Mouse (Mus musculus): ENCODE results near the gene Nup188.
A peak's percentile ranks its signal among the peaks of the same experiment; 100 is the strongest.

Gene Nup188

DNA sequence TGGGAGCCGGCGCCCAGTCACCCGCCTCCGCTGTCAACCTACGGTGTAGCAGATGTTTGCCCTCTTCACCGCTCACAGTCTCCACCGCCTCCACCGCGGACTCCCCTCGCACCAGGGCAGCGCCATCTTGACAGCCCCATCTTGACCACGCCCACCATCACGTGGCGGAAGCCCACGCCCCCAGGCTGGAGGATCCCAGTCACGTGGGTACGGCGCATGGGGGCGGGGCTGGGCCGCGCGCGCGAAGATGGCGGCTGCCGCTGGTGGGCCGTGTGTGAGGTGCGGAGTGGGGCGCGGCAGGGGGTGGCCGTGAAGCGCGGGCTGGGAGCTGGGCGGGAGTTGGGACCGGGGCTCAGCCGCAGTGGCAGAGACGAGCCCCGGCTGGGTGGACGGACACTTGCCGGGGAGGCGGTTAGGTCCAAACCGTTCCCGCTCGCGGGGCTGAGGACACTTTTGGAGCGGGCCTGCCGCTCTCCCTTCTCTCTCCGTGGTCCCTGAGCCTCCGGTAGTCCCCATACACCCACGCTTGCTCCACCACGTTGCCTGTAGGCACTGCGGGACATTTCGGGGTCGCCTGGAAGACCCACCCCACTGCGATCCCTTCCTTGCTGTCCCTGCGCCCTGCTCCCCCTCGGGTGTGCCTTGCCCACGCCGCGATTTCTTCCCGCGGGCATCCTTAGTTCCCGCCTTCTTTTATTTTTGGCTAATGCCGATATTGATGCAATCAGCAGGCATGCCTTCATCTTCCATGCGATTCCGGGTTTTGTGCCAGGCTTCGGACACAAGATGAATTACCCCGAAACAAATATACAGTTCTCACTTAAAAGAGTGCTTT lies at the start of gene Nup188, which contains the start of gene Dolk:
TSS of gene Nup188 (plus strand) at position 206 of the 835 bp plus-strand sequence.
TSS of gene Dolk (minus strand) at position 143 of the 835 bp plus-strand sequence.
- peak; percentile 96 to 98 for DNase-seq

DNA sequence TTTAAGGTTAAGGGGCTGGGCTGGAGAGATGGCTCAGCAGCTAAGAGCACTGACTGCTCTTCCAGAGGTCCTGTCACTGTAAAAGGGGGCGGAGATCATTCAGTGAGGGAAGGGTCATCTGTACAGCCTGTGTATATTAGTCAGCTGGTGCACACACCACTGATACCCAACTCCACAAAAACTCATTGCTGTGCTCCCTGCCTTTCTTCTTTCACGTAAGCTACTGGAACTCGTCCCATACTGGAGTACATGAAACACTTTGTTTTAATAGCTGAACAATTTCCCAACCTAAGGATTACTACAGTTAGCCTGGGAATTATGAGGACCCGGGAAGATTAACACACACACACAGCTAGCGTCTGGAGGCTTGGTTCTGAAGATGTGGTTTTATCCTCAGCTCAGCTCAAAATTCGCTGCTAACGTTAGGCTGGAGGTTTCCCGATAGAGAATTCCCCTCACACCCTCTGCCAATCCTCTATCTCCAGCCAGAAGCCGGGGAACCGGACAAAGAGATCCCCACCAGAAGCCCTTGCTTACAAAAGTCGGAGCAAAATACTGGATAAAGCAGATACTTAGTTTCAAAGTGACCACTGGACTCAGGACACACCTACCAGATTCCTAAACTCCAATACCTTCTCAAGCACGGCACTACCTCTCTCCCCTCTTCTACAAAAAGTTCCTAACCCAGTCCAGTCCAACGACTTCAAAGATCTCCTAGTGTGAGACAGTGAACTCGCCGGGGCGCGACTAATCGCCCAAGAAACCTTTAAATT lies 49.6 kb upstream of the Nup188 start:
- DNase-seq: no peak

DNA sequence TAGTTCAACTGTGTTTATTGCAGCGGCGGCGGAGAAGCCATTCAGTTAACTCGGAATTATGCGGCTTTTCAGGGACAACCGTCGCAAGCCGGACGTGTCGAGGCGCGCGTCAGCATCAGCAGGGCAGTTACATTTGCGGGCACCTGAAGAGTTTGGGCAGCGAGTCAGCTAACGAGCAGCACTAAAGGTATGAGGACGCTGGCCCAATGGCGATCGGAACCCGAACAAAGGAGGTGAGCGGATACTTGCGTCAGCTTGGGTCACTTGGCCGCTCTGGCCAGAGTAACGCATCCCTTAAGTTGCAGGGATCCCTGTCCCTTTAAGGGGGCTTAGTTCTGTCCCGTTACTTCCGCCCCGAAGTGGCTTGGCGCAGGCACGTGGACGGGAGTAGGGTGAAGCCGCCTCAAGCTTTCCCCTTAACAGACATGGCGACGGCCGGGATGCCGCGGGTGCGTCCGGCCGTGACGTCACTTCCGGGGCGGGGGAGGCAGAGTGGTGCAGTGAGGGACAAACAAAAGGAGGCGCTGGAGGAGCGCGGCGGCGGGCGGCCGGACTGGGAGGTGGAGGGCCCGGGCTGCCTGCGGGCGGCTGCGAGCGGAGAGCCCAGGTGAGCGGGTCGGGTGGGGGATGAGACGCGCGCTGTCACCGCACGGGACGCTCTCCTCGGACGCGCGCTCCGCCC lies 48.9 kb upstream of the Nup188 start, which contains the start of gene Lrrc8a:
TSS of gene Lrrc8a (plus strand) at position 517 of the 682 bp plus-strand sequence.
- DNase-seq: peak; percentile 100

DNA sequence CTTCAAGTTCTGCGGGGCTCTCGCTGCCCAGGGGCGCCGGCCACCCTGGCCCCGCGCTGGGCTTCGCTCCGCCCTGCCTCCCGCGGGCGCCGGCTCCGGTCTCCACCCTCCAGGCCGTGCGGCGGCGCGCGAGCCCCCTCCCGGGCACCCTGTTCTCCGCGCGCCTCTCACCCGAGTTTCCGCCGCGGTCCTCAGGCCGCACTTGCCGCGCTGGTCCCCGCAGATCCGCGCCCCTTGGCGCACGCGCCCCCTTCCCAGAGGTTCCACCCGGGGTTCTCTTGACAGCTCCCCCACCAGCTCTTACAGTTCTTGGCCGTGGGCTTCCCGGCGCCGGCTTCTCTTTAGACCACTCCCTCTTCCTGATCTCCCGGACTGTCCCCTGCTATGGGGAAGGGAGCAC lies 48.3 kb upstream of the Nup188 start:
- peak; percentile 73 to 83 for DNase-seq

DNA sequence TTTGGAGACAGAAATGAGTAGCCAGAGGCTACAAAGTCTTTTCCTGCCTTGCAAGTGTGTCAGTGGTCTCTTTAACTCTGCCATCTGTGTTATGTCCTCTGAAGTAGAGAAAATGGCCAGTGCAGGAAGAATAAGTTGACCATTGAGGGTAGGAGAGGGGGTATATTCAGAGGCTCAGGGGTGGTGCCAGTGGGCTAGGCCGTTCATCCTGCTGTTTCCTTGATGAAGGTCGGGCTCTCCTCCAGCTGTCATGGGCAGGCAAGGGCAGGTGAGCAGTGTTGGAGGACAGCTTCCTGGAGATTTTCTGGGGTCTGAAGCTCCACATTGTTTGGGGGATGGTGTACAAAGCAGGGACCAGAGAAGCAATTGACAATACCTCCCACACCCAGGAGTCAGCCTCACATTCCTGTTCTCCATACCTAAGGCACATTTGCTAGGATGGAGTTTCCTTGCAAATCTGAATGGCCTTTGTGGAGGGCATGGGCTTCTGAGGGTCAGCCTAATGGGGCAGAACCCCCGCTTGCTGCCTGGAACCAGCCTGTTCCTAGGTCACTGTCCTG lies 47.2 kb upstream of the Nup188 start:
- DNase-seq: no peak

DNA sequence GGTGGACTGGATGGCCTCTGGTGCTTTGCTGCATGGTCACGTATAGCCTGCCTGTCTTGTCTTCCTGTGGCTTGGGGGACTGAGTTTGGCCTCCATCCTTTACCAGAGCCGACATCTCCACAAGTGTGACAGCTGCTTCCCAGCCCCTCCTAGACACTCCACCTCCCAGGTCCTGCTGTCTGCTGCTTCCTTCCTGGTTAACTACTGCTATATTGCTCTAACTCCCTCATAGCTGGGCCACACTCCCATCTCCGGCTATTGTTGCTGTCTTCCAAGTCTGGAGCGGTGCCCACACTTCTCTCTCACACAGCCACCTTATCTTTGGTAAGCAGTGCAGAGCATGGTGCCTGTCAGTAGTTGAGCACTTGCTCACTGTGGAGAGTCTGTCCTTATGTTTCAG lies 46.4 kb upstream of the Nup188 start:
- DNase-seq: no peak

DNA sequence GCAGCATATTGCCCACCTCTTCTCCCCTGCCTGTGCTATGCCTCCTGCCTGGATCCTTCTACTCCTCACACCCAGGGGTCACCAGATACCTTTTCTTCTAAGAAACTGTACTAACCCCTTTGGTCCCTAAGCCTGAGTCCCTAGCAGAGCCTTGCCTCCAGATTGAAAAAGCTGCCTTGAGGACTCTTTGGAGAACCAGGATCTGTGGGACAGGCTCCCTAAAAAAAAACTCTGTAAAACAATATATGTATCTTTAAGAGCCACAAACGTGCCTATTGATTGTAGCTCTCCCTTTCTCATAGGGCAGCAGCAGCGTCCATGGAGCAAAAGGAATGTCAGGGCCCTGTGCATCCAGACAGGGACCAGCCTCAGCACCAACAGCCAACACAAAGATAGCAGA lies 45.9 kb upstream of the Nup188 start, which contains the start of gene Gm28035:
TSS of gene Gm28035 (plus strand) at position 301 of the 400 bp plus-strand sequence.
- no peak for DNase-seq

DNA sequence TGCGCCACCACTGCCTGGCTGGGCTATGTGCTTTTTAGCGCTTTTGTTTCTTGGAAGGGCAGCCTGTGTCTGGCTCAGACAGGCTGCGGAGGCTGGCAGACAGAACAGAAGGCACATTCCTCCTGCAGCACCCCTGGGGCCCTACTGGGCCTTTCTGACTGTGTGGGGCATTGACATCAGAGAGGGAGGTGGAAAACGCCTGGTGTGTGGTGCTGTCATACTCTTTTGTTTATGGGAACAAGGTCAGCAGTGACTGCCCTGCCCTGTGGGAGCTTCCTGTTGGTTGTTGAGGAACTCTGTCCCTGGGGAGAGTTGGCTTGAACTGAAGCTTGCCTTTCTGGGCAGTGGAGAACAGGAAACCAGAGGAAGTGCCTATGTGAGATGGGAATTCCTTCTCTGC lies 43.7 kb upstream of the Nup188 start:
- no peak for DNase-seq

DNA sequence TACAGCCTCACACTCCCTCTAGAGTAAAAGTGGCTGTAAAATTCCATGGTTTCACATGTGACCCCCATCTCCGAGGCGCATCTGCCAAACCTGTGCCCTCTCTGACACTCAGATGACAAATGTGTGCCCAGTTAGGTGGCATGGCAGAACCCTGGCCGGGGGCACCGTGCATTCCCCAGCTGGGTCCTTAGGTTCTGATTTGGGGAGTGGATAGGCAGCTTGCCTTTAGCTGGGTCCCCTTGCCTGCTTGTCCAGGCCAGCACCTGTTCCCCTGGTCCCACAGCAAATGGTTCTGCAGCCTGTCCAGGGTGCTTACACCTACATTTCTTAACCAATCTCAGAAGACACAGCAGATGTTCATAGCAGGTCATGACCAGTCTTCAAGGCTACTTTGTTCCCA lies 42.8 kb upstream of the Nup188 start:
- DNase-seq: no peak

DNA sequence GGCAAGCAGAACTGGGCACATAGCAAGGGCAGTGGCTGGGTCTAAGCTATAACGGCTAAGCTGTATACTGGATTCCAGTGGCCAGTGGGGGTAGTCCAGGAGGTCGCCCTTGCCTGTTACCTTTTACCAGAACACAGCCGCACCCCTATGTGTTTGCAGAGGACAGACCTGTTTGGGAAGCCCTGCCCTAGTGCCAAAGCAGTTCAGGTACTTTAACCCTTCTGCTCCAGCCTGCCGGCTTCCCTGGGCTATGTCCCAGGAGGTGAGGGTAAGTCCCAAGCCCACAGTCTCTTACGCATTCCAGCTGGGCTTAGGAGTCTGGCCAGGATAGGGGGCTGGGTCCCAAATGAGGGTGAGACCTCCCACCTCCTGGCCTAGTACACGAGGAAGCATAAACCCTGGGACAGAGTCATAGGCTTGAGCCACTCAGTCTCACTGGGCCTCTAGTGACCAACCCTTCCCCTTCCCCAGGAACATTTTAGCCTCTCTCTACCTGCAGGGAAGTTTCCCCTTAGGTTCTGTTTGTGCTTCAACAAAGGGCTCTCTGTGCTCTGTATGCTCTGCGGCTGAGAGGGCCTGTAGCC lies 41.5 kb upstream of the Nup188 start:
- no peak for DNase-seq

DNA sequence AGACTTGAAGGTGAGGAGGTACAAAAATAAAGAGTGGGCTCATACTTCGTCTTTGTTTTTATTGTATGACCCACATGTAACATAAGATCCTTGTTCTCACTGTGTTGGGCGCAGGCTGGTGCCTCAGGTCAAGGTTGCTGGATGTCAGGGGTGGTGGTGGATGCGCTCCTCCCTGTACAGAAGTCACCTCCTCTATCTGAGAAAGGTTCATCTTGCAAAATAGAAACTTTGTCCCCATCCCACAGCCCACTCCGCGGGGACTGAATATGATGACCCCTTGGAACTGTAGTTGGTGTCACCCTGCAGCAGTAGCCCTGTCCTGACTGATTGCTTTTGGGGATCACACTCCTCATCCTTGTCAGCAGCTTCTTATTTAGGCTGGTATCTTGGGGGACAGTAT lies 39.2 kb upstream of the Nup188 start:
- DNase-seq: no peak

DNA sequence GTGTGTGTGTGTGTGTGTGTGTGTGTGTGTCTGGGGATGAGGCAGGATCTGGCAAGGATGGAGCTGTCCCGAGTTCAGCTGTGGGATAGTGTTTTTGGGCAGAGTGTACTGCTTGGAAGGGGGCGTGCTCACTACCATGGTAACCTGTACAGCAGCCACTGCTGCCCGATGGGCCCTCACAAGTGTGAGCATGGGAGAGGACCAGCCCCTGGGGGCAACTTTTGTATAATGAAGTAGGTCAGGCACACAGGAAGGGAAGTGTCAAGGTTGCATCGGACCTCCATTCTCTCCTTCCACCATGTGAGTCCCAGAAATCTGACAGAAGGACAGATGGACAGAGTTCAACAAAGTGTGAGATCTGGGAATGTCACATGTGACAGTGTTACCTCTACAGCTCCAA lies 38.5 kb upstream of the Nup188 start:
- no peak for DNase-seq

DNA sequence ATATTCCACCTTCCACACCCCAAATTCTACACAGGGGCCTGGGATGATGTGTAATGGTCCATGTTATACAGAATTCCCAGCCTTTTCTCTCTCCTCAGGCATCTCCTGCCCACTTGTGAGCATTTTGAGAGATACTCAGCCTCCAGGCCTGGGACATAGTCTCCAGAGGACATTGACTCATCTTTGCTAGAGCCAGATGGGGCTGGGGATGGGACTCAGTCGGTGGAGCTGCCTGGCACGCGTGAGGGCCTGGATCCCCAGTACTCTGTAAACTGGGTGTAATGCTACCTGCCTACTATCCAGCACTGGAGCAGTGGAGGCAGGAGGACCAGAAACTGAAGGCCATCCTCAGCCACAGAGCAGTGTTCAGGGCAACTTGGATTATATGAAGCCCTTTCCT lies 37.0 kb upstream of the Nup188 start:
- DNase-seq: no peak

DNA sequence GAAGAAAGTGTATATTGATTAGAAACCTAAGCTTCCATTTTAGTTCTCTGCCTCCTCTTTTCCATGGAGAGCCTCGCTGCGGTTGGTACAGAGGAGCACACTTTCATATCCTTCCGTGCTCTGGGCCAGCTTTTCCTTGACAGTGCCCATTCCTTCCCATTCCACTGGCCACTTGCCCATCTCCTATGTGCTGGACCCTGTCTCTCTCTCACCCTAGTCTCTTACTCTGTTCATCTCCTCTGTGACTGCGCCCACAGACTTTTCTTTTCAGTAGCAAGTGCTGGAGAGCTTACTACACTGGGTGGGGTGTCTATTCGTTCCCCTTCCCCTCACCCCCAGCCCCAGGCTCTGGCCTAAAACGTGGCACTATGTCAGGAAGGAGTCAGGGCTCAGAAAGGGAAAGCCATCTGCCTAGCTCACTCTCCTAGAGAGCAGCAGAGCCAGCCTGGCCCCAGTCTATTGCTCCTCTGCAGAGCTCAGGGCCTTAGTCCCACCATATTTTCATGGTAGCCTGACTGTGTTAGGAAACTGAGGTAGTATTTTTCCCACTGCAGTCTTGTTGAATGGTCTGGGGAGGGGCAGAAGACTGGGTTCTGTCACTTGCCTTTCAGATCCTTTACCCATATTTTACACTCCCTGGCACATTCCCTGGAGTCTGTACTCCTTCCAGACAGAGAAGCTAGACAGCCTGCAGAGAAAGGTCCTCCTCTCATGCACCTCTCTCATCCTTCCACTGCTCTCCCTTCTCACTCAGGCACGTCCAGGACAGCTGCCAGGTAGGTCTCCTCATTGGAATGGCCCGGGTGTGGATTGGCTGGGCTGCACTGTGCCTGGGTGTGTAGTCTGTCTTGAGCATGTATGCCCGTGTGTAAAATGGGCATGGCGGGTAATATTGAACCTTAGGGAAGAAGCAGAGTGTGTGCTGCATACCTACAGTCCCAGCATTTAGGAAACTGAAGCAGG lies 35.8 kb upstream of the Nup188 start:
- no peak for DNase-seq

DNA sequence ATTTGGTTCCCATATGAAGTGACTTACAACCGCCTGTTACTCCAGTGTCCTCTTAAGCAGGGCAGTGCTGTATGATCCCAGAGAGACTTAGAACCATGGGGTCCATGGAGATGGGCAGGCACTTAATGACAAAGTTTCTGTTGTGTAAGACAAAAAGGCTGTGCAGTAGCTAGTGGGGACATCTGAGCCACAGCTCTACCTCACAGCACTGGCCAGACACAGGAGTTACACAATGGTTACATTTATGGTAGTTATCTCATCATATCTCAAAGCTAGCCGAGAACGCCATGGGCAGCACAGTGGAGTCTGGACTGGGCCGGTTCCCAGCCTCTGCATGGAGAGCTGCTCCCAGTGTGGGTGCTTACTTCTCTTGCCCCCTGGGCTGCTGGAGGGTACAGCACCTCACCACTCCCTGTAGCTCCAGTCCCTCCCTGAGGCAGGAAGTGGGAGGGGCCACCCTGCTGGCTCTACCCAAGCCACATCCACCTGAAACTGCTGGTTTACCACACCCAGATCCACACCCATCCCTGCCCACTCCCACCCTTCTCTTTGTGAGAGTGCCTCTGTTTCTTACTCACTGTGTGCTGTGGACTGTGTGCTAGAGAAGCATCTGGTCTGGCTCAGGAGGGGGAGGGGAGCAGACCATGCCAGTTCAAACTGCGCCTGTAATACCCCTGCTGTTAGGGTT lies 34.6 kb upstream of the Nup188 start:
- DNase-seq: peak; percentile 82 to 89

DNA sequence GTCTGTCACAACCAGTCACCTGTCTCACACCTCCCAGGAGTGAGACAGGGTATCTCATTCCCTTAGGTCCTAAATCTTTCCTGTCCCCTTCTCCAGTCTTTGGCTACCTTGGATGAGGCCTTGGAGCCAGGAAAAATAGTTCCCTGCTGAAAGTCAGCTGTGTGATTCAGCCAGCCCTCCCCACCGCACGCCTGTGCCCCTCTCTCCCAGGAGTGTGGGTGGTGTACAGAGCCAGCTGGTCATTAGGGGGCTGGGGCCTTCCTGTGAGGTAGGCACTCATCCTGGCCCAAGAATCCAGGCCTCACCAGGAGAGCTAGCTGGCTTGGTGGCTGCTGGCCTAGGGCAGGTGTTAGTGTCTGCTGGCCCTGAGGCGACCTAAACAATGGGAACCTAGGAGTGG lies 33.7 kb upstream of the Nup188 start:
- DNase-seq: no peak

DNA sequence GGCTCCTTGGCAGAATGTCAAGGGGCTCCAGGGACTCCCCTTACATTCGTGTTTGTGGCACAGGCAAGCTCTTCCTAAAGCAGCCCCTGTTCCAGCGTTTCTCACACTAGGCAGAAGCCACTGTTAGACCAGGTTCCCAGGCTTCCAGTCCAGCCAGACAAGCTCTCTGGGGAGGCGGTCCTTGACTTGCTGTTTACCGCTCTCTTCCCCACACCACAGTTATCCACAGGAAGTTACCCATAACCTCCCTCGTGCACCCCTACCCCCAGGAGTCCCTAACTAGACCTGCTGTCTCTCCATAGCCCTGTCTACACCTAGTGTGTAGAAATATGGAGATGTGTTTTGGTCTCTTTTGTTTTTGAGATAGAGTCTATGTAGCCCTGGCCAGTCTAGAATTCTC lies 32.4 kb upstream of the Nup188 start:
- no peak for DNase-seq

DNA sequence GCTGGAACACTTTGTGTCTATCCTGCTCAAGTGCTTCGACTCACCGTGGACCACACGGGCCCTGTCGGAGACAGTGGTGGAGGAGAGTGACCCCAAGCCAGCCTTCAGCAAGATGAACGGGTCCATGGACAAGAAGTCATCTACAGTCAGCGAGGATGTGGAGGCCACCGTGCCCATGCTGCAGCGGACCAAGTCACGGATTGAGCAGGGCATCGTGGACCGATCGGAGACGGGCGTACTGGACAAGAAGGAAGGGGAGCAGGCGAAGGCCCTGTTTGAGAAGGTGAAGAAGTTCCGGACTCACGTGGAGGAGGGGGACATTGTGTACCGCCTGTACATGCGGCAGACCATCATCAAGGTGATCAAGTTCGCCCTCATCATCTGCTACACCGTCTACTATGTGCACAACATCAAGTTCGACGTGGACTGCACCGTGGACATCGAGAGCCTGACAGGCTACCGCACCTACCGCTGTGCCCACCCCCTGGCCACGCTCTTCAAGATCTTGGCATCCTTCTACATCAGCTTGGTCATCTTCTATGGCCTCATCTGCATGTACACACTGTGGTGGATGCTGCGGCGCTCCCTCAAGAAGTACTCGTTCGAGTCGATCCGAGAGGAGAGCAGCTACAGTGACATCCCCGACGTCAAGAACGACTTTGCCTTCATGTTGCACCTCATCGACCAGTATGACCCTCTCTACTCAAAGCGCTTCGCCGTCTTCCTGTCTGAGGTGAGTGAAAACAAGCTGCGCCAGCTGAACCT lies 30.4 kb upstream of the Nup188 start:
- no peak for DNase-seq

DNA sequence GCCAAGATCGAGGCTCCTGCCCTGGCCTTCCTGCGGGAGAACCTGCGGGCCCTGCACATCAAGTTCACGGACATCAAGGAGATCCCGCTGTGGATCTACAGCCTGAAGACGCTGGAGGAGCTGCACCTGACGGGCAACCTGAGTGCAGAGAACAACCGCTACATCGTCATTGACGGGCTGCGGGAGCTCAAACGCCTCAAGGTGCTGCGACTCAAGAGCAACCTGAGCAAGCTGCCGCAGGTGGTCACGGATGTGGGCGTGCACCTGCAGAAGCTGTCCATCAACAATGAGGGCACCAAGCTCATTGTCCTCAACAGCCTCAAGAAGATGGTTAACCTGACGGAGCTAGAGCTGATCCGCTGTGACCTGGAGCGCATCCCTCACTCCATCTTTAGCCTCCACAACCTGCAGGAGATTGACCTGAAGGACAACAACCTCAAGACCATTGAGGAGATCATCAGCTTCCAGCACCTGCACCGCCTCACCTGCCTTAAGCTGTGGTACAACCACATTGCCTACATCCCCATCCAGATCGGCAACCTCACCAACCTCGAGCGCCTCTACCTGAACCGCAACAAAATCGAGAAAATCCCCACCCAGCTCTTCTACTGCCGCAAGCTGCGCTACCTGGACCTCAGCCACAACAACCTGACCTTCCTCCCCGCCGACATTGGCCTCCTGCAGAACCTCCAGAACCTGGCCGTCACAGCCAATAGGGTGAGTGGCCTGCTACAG lies 29.4 kb upstream of the Nup188 start:
- no peak for DNase-seq

Data from thymus, postnatal 36 days (tissue).